Mouse (Mus musculus) heart, postnatal 10 days (tissue): ENCODE data around the gene Anln. TPM values are rescaled to one million over a fixed set of nuclear protein-coding genes. Genes with fewer than 3 reads are reported as not detected.
"Not testable (repeated sequence)": the region's sequence is repeated elsewhere in the genome, so short reads cannot be mapped to it uniquely, and the experiment has no call there.

Experiments used
- DNase-seq, 2 experiments: peaks; one replicate each; pipeline ENCODE4 v3.0.0; 2021
- intact Hi-C: fragments of 180-260 bp; cut with DNase I; formaldehyde crosslinking; loops from one replicate; pipeline ENCODE4 v1.15.1; 2025
- total RNA-seq, 2 experiments: library from RNA; stranded (reverse); gene quantifications; 2 replicates each; pipeline ENCODE4 v1.2.3; 2021

Anln gene
- 10 to 100 TPM; 20.3 to 25.2 TPM for total RNA-seq

GRCm38 (mm10) chr9:22389021-22389476 is at the start of gene Anln:
Anln (minus strand) TSS chr9:22389188.
- intact Hi-C loops, result no loop called here
- peak; percentile 95 to 96 for DNase-seq

GRCm38 (mm10) chr9:22434101-22434500 is 45.1 kb upstream of the Anln start:
- no peak for DNase-seq
- intact Hi-C loops, result no loop called here

- no peak for DNase-seq
- intact Hi-C loops, result no loop called here
These were observed 44.2 kb upstream of the Anln start for GRCm38 (mm10) chr9:22433221-22433620.

- intact Hi-C loops, result no loop called here
- DNase-seq, result no peak
These were observed 41.4 kb upstream of the Anln start for GRCm38 (mm10) chr9:22430315-22430840.

GRCm38 (mm10) chr9:22429533-22430241 is 40.7 kb upstream of the Anln start:
- DNase-seq, result no peak
- intact Hi-C loops, result no loop called here

GRCm38 (mm10) chr9:22428666-22429410 is 39.9 kb upstream of the Anln start:
- intact Hi-C loops, result no loop called here
- no peak for DNase-seq

- DNase-seq, result no peak
- intact Hi-C loops, result no loop called here
These were observed 39.2 kb upstream of the Anln start for GRCm38 (mm10) chr9:22428028-22428665.

GRCm38 (mm10) chr9:22424719-22425118 is 35.7 kb upstream of the Anln start:
- intact Hi-C loops, result no loop called here
- no peak for DNase-seq

GRCm38 (mm10) chr9:22424196-22424595 is 35.2 kb upstream of the Anln start:
- intact Hi-C loops, result no loop called here
- no peak for DNase-seq

GRCm38 (mm10) chr9:22423507-22423906 is 34.5 kb upstream of the Anln start:
- no peak for DNase-seq
- intact Hi-C loops, result no loop called here

GRCm38 (mm10) chr9:22422559-22422958 is 33.6 kb upstream of the Anln start:
- intact Hi-C loops, result no loop called here

GRCm38 (mm10) chr9:22420491-22420890 is 31.5 kb upstream of the Anln start:
- peak; percentile 25 to 27 for DNase-seq
- intact Hi-C loops, result no loop called here

More at GRCm38 (mm10) chr9:22422559-22422958, 33.6 kb upstream of the Anln start:
- no peak for DNase-seq

GRCm38 (mm10) chr9:22419877-22420276 is 30.9 kb upstream of the Anln start:
- intact Hi-C loops, result no loop called here
- DNase-seq, result no peak

- intact Hi-C loops, result no loop called here
- DNase-seq, result no peak
These were observed 28.6 kb upstream of the Anln start for GRCm38 (mm10) chr9:22417547-22417946.

- intact Hi-C loops, result no loop called here
- DNase-seq, result no peak
These were observed 27.2 kb upstream of the Anln start for GRCm38 (mm10) chr9:22416187-22416586.

GRCm38 (mm10) chr9:22411002-22411857 is 22.2 kb upstream of the Anln start, which contains the start of gene 9530077C05Rik:
9530077C05Rik (plus strand) TSS chr9:22411513.
- intact Hi-C loops, result loop anchor here (2.0 to 5.0 kb wide), 2 partner anchors 180 to 254 kb away; partner anchors contain the start of gene Pigyl
- DNase-seq, result peak; percentile 97 to 98

- DNase-seq, result no peak
- intact Hi-C loops, result loop anchor here (10.0 kb wide), 1 partner anchor 345 kb away; no protein-coding TSS in a partner anchor
These were observed 20.5 kb upstream of the Anln start for GRCm38 (mm10) chr9:22409501-22409900.

- not testable (repeated sequence) for DNase-seq
- intact Hi-C loops, result loop anchor here (10.0 kb wide), 1 partner anchor 344 kb away; no protein-coding TSS in a partner anchor
These were observed 19.4 kb upstream of the Anln start for GRCm38 (mm10) chr9:22408344-22408743.

- intact Hi-C loops, result loop anchor here (10.0 kb wide), 1 partner anchor 343 kb away; no protein-coding TSS in a partner anchor
- DNase-seq, result not testable (repeated sequence)
These were observed 18.6 kb upstream of the Anln start for GRCm38 (mm10) chr9:22407633-22408032.

GRCm38 (mm10) chr9:22405414-22405813 is 16.4 kb upstream of the Anln start:
- intact Hi-C loops, result loop anchor here (10.0 kb wide), 1 partner anchor 341 kb away; no protein-coding TSS in a partner anchor

More at GRCm38 (mm10) chr9:22405414-22405813, 16.4 kb upstream of the Anln start:
- no peak for DNase-seq
